Mouse (Mus musculus) liver, embryonic 14.5 days (tissue): Measurements from ENCODE around the gene Uck1.

Experiments used
- CTCF ChIP-seq: IDR thresholded peaks from 2 replicates; pipeline ENCODE4 v1.5.1; 2016; ENCODE audit warnings: antibody characterized with exemption, low read depth, control low read depth
- EP300 ChIP-seq: IDR thresholded peaks from 2 replicates; pipeline ENCODE4 v1.6.1; 2016; ENCODE audit warnings: antibody characterized with exemption, low read depth

- TF ChIP-seq CTCF (no peak), EP300 (no peak)
Observed at GRCm38 (mm10) chr2:32305668-32306067, 45.7 kb upstream of the Uck1 start.
